Mouse (Mus musculus) splenic B cell, adult 2 months (primary cell): ENCODE results near the gene Ide.
A peak's percentile ranks its signal among the peaks of the same experiment; 100 is the strongest.

Experiments
- DNase-seq: peaks from one replicate; pipeline ENCODE4 v3.0.0-alpha.2; 2011; ENCODE audit warnings: low read depth, low spot score
- H3K27me3 ChIP-seq: 2 replicates; pipeline ENCODE4 v1.6.1; 2012; ENCODE audit warnings: mild to moderate bottlenecking, low read length, moderate library complexity, mixed read lengths; ENCODE audit not compliant: control insufficient read depth, poor library complexity, insufficient read depth, severe bottlenecking
- H3K36me3 ChIP-seq: 2 replicates; pipeline ENCODE4 v1.6.1; 2012; ENCODE audit warnings: mild to moderate bottlenecking, low read length, moderate library complexity, mixed read lengths; ENCODE audit not compliant: control insufficient read depth, poor library complexity, insufficient read depth, severe bottlenecking

Ide gene

DNA sequence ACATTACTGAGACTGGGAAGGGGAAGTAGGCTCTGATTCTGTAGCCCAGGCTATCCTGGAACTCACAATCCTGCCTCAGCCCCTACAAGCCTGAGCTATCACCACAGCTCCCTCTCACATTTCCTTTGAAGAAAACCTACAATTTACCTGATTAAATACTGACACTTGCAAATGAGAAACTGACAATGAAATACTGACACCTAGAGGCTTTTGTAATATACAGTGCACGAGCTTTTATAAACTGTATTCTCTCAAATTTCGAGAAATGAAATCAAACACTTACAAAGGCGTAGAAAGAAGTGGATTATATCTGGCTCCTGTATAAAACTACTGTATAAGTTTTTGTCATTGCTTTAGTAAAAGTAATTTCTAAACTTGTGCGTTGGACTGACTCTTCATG, 27.5 kb downstream of the Ide start:
- DNase-seq: no peak
- peaks cover 5% of the 10 kb centered on the region; the same call in 1 of the 2 replicates for H3K36me3 ChIP-seq
- H3K27me3 ChIP-seq: no peaks in the 10 kb centered on the region

DNA sequence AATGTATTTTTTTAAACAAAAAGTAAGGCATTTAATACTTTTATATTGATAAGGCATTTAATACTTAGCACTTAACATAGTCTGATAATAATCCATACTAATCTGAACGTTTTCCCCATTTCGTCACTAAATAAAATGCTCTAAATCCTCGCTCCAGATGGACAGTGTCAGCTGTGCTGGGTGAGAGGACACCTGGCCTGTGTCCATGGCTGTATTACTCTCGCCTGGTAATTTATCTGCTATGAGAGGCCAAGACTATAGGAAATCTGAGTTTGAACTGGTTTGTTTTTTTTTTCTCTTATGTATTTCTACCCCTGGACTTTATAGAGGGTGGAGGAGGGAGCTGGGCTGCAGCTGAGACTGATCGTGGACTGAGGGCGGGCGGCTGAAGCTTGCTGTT, 28.7 kb downstream of the Ide start:
- peaks cover 3% of the 10 kb centered on the region; the same call in 1 of the 2 replicates for H3K36me3 ChIP-seq
- no peaks in the 10 kb centered on the region for H3K27me3 ChIP-seq
- DNase-seq: no peak

DNA sequence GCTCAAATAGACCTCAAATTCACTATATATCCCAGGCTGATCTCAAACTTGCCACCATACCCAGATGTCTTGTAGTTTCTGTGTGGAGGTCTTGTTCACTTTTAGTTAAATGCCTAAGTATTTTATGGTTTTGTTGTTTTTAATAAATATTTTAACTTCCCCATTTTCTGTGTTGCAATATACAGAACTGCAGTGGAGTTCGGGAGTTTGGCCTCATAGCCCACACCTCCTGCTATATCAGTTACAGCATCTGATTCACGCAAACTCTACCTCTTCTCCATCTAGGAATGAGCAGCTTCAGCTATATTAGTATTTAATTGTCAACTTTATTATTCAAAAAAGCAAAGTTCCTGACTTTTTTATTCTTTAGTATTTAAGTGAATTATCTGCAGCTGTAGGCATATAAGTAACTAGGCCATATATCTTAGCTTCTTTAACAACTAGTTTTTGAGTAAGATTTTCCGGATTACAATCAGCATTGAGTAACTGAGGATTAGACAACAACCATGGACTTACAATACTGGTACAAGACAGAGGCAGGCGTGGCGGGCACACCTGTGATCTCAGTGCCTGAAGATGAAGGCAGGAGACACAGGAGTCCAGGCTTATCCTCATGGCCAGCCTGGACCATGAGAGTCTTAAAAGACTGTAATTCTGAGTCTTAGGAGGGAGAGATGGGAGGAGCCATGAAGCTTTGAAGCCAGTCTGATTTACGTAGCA, 29.7 kb downstream of the Ide start:
- no peak for DNase-seq
- no peaks in the 10 kb centered on the region for H3K27me3 ChIP-seq
- peaks cover 3% of the 10 kb centered on the region; the same call in 1 of the 2 replicates for H3K36me3 ChIP-seq

DNA sequence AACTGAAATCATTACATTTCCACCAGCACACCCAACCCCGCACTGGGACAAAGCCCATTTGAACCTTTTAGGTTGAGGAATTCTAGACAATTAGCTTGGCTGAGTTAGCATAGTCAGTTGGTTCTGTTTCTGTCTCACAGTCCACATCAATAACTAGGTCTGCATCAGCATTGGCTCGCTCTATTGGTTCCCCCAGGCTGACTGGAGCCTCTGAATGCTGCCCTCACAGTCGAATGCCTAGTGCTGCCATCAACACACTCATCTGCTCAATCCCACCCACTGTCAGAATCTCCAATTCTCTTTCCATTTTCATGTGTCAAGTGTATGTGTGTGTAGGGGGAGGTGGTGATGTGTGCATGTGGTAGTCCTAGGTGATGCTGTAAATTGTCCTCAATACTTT, 31.5 kb downstream of the Ide start:
- Histone ChIP-seq H3K27me3 (no peaks in the 10 kb centered on the region), H3K36me3 (peaks cover 3% of the 10 kb centered on the region; the same call in 1 of the 2 replicates)
- no peak for DNase-seq

DNA sequence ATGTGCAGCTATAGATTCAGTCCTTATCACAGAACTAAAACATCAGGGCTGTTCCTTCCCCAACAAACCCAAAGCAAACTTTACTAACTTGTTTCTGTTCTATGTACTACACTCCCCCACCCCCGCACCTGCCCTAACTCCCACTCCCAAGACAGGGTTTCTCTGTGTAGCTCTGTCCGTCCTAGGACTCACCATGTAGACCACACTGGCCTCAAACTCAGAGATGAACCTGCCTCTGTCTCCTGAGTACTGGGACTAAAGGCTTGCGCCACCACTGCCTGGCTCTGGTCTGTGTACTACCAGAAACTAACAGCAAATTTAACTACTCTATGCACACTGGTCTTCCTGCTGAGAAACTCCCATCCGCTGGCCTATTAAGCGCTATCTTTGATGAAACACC, 32.8 kb downstream of the Ide start:
- Histone ChIP-seq H3K27me3 (no peaks in the 10 kb centered on the region), H3K36me3 (peaks cover 3% of the 10 kb centered on the region; the same call in 1 of the 2 replicates)
- no peak for DNase-seq

DNA sequence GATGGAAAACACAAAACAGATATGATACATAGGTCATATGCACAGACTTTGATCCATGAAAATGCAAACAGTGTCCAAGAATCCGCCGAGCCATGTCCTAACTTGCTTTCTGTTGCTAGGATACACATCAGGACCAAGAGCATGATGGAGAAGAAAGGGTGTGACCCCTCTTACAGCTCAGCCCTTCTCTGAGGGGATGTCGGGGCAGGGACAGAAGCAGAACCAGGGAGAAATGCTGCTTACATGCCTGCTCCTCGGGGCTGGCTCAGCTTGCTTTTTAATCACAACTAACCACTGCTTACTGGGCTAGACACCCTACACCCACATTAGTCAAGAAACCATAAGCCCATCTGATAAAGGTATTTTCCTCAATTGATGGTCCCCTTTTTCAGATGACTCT, 33.6 kb downstream of the Ide start:
- peaks cover 1% of the 10 kb centered on the region; the same call in 1 of the 2 replicates for H3K36me3 ChIP-seq
- H3K27me3 ChIP-seq: no peaks in the 10 kb centered on the region
- DNase-seq: no peak

DNA sequence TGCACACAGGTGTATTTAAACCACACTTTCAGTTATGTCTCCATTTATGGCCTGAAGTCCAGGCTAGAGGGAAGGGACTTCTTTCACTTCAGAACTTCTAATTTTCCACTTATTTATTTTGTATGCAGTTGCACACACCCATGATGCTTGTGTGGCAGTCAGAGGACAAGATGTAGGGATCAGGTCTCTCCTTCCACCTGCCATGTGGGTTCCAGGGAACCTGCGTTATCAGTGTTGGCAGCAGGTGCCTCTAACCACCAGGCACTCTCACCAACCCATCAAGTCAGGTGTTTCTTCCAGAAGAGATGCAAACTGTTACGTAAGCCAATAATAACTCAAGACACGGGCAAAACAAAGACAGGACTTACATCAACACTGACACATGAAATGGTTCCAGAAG, 35.9 kb downstream of the Ide start:
- no peaks in the 10 kb centered on the region for H3K27me3 ChIP-seq
- no peaks in the 10 kb centered on the region; the same call in 1 of the 2 replicates for H3K36me3 ChIP-seq
- DNase-seq: no peak

DNA sequence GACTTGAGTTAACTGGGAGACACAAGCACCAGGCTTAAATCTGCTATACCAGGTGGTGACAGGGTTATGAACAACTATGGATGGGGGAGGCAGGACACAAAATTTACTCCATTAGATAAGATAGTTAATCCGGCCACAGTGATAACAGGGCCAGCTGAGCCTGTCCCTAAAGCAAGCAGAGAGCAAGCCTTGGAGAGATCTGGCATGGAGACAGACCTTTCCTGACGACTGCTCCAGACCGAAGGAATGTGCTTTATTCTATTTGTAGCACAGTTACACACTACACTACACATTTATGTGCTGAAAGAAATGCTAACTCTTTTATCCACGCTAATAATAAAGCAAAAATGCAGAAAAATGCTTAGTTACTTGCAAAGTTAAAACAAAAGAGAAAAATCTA, 46.0 kb downstream of the Ide start:
- Histone ChIP-seq H3K36me3 (0 out of 2 replicates have a peak, but pooled peaks cover under 1% of the 10 kb centered on the region), H3K27me3 (no peaks in the 10 kb centered on the region)
- no peak for DNase-seq

DNA sequence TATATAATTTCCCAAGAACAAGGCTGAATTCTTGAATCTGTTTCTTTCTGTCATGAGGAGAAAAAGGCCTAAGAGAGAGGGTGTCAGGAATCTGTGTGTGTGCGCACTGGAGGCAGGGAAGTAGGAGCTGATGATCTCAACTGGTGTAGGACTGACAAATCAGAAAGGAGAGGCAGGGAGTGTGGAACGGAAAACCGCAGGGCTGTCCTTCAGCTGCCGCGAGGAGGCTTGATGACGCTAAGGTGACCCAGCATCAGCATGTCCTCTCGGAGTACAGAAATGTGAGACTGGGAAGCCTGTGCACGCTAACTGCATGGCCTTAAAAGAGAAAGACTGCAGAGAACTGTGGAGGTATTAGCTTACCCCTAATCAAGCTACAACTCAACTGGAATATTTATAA, 46.7 kb downstream of the Ide start:
- no peak for DNase-seq
- Histone ChIP-seq H3K36me3 (peaks cover 3% of the 10 kb centered on the region; the same call in 1 of the 2 replicates), H3K27me3 (no peaks in the 10 kb centered on the region)

DNA sequence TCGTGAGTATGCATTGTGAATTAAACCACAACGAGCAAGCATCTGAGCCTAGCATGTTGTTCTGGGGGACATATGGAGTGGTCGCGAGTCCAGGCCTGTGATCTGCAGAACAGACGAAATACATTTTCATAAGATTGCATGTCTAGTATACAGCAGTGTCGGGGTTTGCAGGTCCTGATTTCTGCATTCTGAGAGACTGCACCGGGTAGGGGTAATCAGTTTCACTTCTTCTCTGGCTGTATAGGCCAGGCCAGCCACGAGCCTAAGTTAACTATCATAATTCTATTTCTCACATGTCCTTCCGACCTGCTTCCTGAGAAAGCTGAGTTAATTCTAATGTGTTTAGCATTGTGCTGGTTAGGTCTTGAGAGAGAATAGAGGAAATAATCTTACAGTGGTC, 52.9 kb downstream of the Ide start:
- peak; percentile 38 for DNase-seq
- Histone ChIP-seq H3K27me3 (no peaks in the 10 kb centered on the region), H3K36me3 (peaks cover 5% of the 10 kb centered on the region)

DNA sequence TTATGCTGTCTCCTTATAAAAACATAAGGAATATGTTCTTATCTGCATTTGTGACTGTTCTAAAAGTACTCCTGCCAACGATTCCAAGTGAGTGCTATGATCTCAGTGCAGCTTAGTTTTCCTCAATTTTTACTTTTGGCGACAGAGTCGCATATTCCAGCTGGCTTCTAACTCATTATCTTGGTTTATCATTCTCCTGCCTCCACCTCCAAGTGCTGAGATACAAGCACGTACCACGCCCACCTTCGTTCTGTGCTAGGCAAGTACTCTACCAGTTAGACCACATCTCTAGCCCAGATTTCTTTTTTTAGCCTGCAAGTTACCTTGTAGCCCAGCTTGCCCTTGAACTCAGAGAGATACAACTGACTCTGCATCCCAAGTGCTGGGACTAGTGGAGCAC, 54.5 kb downstream of the Ide start:
- DNase-seq: no peak
- Histone ChIP-seq H3K27me3 (no peaks in the 10 kb centered on the region), H3K36me3 (peaks cover 5% of the 10 kb centered on the region)

DNA sequence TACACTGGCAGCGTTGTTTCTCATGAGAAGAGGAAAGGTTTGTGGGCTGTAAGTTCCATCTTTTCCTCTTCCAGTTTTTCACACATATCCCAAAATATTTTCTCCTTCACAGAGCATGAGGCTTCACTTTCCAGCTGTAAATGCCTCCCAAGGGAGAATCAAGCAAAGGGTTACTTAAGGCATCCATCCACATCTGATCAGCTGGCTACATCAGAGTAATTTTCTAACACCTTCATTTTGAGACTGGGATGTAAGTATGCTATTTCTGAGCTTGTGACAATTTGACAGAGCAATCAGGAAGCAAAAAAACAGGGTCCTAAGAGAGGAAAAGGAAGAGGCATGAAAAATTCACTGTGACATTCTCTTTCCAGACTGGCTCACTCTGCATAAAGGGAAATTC, 55.9 kb downstream of the Ide start:
- Histone ChIP-seq H3K27me3 (no peaks in the 10 kb centered on the region), H3K36me3 (peaks cover 4% of the 10 kb centered on the region)
- no peak for DNase-seq

DNA sequence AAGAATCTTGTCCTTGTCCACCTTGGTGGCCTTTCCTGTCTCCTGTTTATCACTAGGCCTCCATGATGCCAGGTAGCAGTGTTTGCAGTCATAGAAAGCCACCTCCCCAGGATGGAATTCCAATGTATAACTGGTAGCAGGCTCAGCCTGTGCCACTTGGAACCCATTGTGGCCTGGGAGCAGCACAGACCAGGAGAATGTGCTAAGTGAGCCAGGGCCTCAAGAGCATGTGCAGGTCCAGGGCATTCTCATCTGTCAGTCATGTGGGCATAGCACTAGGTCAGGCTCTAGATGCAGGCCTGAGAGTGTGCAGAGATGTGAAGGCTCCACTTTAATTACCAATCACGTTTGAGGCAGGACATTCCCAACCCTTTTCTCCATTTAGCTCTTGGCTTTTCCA, 58.5 kb downstream of the Ide start:
- no peaks in the 10 kb centered on the region for H3K27me3 ChIP-seq
- DNase-seq: no peak
- peaks cover 2% of the 10 kb centered on the region; the same call in 1 of the 2 replicates for H3K36me3 ChIP-seq

DNA sequence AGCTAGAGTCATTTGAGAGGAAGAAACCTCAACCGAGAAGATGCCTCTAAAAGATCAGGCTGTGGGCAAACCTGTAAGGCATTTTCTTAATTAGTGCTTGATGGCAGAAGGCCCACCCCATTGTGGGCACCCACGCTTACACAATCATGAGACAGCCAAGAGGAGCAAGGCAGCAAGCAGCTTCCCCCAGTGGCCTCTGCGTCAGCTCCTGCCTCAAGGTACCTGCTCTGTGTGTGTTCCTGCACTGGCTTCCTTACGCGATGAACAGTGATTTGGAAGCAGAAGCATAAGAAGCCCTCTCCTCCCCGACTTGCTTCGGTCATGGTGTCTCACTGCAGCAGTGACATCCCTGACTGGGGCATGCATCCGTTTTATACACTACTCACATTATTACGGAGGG, 62.1 kb downstream of the Ide start:
- DNase-seq: no peak
- Histone ChIP-seq H3K27me3 (no peaks in the 10 kb centered on the region), H3K36me3 (no peaks in the 10 kb centered on the region; the same call in 1 of the 2 replicates)

DNA sequence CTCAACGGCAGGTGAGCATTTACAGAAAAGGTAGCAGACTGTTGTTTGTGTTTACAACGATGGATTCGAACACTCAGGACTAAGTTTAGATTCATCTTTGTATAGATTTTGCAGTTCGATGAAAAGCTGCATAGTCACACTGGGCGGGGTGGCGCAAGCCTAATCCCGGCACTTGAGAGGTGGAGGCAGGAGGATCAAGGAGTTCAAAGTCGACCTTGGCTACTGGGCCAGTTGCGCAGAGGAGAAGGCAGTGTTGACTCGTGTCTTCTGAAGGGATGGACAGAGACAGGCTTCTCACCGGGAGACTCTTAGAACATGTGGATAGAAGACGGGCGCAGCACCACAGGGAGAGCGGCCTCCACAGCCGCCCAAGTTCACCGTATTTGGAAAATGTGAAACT, 68.5 kb downstream of the Ide start:
- H3K36me3 ChIP-seq: no peaks in the 10 kb centered on the region
- no peak for DNase-seq
- no peaks in the 10 kb centered on the region for H3K27me3 ChIP-seq
